Mouse (Mus musculus) forebrain, embryonic 13.5 days (tissue): ENCODE data around the gene 4930513O06Rik. TPM values are rescaled to one million over a fixed set of nuclear protein-coding genes. Genes with fewer than 3 reads are reported as not detected.

Experiments
- polyA plus RNA-seq: library from polyadenylated mRNA; unstranded; fragments of >200 nt; fragmentation: Nextera tagmentation; extraction: Ambion mirVana; gene quantifications from 2 replicates; pipeline ENCODE4 v1.2.1, GENCODE M21; 2015

4930513O06Rik gene
- polyA plus RNA-seq, 1 experiment from 2014 or later, result not detected

Other genes starting within 250 kb of the 4930513O06Rik start
- gene Nrk, start 171.8 kb upstream of the 4930513O06Rik start, polyA plus RNA-seq, result 1.2 and 1.3 TPM in 2 replicates
- not detected in 2 replicates for gene Serpina7, start 1.0 kb upstream of the 4930513O06Rik start, polyA plus RNA-seq
- gene 4933428M09Rik, start 93.0 kb downstream of the 4930513O06Rik start, polyA plus RNA-seq, result not detected in 2 replicates
- gene Mum1l1, start 123.8 kb downstream of the 4930513O06Rik start, polyA plus RNA-seq, result 11.2 and 14.4 TPM in 2 replicates
- not detected in 2 replicates for gene Trap1a, start 247.4 kb downstream of the 4930513O06Rik start, polyA plus RNA-seq